Mouse (Mus musculus): ENCODE measurements around the gene Serinc5. TPM values are rescaled to one million over a fixed set of nuclear protein-coding genes. Genes with fewer than 3 reads are reported as not detected.

Serinc5 gene
- total RNA-seq (2021), result 10 to 100 TPM; 12.0 to 12.4 TPM
- 10.3 and 15.3 TPM in 2 replicates for polyA plus RNA-seq (2012; rRNA removed)
- long read RNA-seq, full-length matches to known transcripts, result 17 of 22 reads
- long read RNA-seq, partial matches to known transcripts, result 0 of 22 reads
- long read RNA-seq, other reads (novel, unspliced or antisense), result 5 of 22 reads

DNA sequence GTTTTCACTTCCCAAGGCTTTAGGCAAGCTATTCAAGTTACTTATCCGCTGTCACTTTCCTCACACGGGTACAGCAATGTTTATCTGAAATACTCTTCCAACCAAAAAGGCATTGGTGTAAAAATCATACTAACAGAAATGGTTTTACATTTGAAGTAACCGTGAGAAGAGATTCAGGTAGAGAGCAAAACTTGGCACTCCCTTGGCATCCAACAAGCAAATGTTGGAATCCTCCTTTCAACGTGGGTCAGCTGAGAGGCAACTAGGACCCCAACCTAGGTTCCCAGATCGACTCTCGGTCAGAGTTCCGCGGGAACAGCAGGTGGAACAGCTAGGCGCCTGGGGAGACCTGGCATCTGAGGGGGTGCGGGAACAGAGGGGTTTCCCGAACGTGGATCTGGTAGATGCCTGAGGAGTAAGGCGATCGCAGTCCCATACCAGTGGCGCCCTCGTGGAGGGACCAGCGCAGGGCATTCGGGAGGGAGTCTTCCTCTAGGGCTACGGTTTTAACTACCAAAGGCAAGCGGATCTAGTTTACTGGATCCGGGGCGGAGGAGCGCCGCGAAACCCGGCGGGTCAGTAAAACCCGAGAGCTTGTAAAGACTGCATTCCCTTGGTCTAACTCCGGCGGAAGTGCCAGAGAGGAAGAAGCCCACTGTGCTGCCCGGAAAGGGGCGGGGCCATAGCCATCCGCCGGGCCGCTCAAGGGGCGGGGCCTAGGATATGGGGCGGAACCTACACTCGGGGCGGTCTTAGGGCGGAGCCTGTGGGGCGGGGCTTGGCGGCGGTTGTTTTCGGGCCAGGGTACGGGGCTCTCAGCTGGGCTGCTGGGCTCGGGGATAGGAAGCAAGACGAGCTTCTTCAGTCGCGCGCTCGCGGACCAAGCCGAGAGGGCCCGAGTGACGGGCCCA is at the start of gene Serinc5:
Gene Serinc5 (plus strand): TSS at position 781 of the 911 bp plus-strand sequence.
- Histone ChIP-seq H3K27ac (peak within 1 kb of the TSS; percentile 98), H3K9ac (ENCODE audit: low read depth, low read length) (peak within 1 kb of the TSS; percentile 87), H3K4me1 (ENCODE audit: control insufficient read depth, insufficient read depth, low read length) (peaks cover 3% of the 10 kb centered on the region), H3K4me3 (peak within 1 kb of the TSS; percentile 91), H3K79me2 (replicated peaks; ENCODE audit: control insufficient read depth, insufficient read depth, low read length) (no peaks in the 10 kb centered on the region), H3K36me3 (ENCODE audit: control insufficient read depth, insufficient read depth, low read length) (no peaks in the 10 kb centered on the region), H3K27me3 (ENCODE audit: control insufficient read depth, insufficient read depth, low read length) (no peaks in the 10 kb centered on the region)
- TF ChIP-seq CTCF (IDR thresholded peaks at IDR 0.05) (peak; percentile 16; the same call in 1 of the 2 replicates), EP300 (IDR thresholded peaks at IDR 0.05; ENCODE audit: insufficient read depth, low read depth, low read length) (0 out of 2 replicates have a peak, but pooled peaks have one; percentile 35), POLR2A (IDR thresholded peaks at IDR 0.05; ENCODE audit: insufficient read depth, low read depth, low read length) (peak; percentile 97)
- intact Hi-C loops (cut with DNase I), result loop anchor here (1.0 to 5.0 kb wide), 4 partner anchors 16 to 78 kb away; partner anchors contain the start of gene Zfyve16
- under 1% methylated on average over 55 of the region's 55 CpGs for WGBS
- peak; percentile 98 to 100 for DNase-seq

DNA sequence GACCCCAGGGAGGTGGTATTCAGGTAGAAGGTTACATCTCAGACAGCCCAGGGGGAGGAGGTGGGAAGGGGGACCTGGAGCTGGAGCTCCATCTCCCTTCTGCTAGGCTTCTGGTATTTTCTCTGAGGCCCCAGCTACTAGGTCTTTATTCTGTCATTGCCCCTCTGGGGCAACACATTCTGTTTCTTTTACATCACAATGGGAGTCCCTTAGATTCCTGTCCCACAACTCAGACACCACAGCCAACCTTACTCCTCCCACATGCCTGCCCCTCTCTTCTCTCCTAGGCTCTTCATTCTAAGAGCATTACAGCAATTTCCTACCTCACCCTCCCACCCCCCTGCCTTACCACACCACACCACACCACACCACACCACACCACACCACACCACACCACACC is 34.8 kb upstream of the Serinc5 start, which contains the start of gene Spz1:
Gene Spz1 (minus strand): TSS at position 101 of the 400 bp plus-strand sequence.
- TF ChIP-seq CTCF (IDR thresholded peaks at IDR 0.05) (no peak), POLR2A (IDR thresholded peaks at IDR 0.05; ENCODE audit: insufficient read depth, low read depth, low read length) (no peak), EP300 (IDR thresholded peaks at IDR 0.05; ENCODE audit: insufficient read depth, low read depth, low read length) (no peak)
- no peaks in the 10 kb centered on the region for H3K27me3 ChIP-seq (ENCODE audit: control insufficient read depth, insufficient read depth, low read length)
- H3K4me1 ChIP-seq (ENCODE audit: control insufficient read depth, insufficient read depth, low read length), result peaks cover 4% of the 10 kb centered on the region
- no peak within 1 kb of the TSS for H3K27ac ChIP-seq
- no peak for DNase-seq
- no peak within 1 kb of the TSS for H3K9ac ChIP-seq (ENCODE audit: low read depth, low read length)
- H3K79me2 ChIP-seq (replicated peaks; ENCODE audit: control insufficient read depth, insufficient read depth, low read length), result no peaks in the 10 kb centered on the region
- H3K36me3 ChIP-seq (ENCODE audit: control insufficient read depth, insufficient read depth, low read length), result no peaks in the 10 kb centered on the region
- intact Hi-C loops (cut with DNase I), result no loop called here
- H3K4me3 ChIP-seq, result no peak within 1 kb of the TSS

DNA sequence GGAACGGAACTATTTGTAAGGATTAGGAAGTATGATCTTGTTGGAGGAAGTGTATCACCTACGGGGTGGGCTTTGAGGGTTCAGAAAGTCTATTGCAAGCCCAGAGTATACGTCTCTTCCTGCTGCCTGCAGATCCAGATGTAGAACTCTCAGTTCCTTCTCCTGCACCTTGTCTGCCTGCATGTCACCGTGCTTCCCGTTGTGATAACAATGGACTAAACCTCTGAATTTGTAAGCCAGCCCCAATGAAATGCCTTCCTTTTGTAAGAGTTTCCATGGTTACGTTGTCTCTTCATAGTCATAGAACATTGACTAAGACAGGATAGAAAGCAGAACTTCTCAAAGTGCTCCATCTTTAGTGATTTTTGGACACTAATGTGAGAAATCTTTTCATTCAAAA is 34.2 kb upstream of the Serinc5 start:
- no peaks in the 10 kb centered on the region for H3K36me3 ChIP-seq (ENCODE audit: control insufficient read depth, insufficient read depth, low read length)
- WGBS, result 42% methylated on average over 6 of the region's 6 CpGs
- H3K27ac ChIP-seq, result no peak overlapping the region
- TF ChIP-seq POLR2A (IDR thresholded peaks at IDR 0.05; ENCODE audit: insufficient read depth, low read depth, low read length), result no peak
- TF ChIP-seq EP300 (IDR thresholded peaks at IDR 0.05; ENCODE audit: insufficient read depth, low read depth, low read length), result no peak
- no peak for TF ChIP-seq CTCF (IDR thresholded peaks at IDR 0.05)
- intact Hi-C loops (cut with DNase I), result no loop called here
- H3K79me2 ChIP-seq (replicated peaks; ENCODE audit: control insufficient read depth, insufficient read depth, low read length), result no peaks in the 10 kb centered on the region
- no peaks in the 10 kb centered on the region for H3K27me3 ChIP-seq (ENCODE audit: control insufficient read depth, insufficient read depth, low read length)
- H3K9ac ChIP-seq (ENCODE audit: low read depth, low read length), result no peak overlapping the region
- no peak for DNase-seq
- H3K4me3 ChIP-seq, result no peak overlapping the region
- H3K4me1 ChIP-seq (ENCODE audit: control insufficient read depth, insufficient read depth, low read length), result peaks cover 4% of the 10 kb centered on the region

DNA sequence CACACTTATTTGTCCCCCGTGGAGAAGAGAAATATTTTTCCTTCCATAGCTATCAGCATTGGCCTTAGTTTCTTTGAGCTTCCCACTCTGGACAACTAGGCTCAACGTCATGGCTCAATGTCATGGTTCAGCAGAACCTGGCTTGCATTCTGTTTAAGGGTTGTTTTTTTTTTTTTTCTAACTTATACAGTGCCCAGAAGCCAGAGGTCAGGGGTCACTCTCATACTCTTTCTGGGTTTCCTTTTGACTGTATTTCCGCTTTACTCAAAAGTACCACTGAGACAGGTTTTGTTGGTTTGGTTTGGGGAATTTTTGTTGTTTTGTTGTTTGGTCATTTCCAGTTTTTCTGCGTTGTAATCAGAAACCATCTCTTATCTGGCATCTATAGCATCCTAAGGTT is 32.7 kb upstream of the Serinc5 start:
- Histone ChIP-seq H3K9ac (ENCODE audit: low read depth, low read length) (no peak overlapping the region), H3K4me3 (no peak overlapping the region), H3K79me2 (replicated peaks; ENCODE audit: control insufficient read depth, insufficient read depth, low read length) (no peaks in the 10 kb centered on the region), H3K27me3 (ENCODE audit: control insufficient read depth, insufficient read depth, low read length) (no peaks in the 10 kb centered on the region), H3K27ac (no peak overlapping the region), H3K4me1 (ENCODE audit: control insufficient read depth, insufficient read depth, low read length) (peaks cover 4% of the 10 kb centered on the region), H3K36me3 (ENCODE audit: control insufficient read depth, insufficient read depth, low read length) (no peaks in the 10 kb centered on the region)
- 67% methylated on average over 4 of the region's 4 CpGs for WGBS
- intact Hi-C loops (cut with DNase I), result no loop called here
- DNase-seq, result no peak
- no peak for TF ChIP-seq POLR2A (IDR thresholded peaks at IDR 0.05; ENCODE audit: insufficient read depth, low read depth, low read length)
- TF ChIP-seq CTCF (IDR thresholded peaks at IDR 0.05), result no peak
- no peak for TF ChIP-seq EP300 (IDR thresholded peaks at IDR 0.05; ENCODE audit: insufficient read depth, low read depth, low read length)

DNA sequence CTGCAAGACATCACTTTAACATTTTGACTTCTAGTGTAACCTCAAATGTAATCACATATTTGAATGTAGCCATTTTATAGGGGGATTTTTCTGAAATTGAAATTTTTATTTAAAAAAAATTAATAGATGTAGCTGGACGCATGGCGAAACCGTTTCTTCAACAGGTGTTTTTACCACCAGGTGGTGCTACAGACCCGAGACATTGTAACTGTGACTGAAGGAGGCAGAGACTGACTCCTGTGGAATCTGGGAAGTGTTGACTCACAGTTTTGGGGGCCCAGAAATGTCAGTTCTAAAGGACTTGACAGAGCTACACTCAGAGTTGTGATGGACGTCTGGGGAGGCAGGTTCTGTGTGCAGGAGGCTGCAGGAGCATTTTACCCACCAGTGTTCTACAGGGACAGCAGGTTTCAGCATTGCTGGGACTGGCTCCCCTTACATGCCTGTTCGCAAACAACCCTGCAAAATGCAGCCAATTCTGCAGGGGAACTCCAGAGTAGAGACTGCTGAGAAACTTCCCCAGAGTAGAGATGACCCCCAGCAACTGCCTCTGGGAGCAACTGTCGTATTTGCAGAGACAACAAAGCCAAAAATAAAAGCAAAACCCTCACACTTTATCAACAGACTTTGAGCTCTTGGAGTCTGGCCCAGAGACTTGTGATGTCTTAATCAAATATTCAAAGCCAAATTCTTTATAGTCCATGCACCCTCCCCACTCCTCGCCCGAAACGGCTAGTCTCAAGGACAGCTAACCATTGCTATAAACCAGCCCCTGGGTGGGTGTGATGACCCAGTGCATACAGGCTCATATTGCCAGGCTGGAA is 30.5 kb upstream of the Serinc5 start:
- intact Hi-C loops (cut with DNase I), result loop anchor here (1.0 kb wide), 1 partner anchor 161 kb away; no protein-coding TSS in a partner anchor
- no peak overlapping the region for H3K4me3 ChIP-seq
- TF ChIP-seq EP300 (IDR thresholded peaks at IDR 0.05; ENCODE audit: insufficient read depth, low read depth, low read length), result peak; percentile 58; the same call in 1 of the 2 replicates
- TF ChIP-seq CTCF (IDR thresholded peaks at IDR 0.05), result peak; percentile 92
- TF ChIP-seq POLR2A (IDR thresholded peaks at IDR 0.05; ENCODE audit: insufficient read depth, low read depth, low read length), result no peak
- H3K9ac ChIP-seq (ENCODE audit: low read depth, low read length), result no peak overlapping the region
- DNase-seq, result peak; percentile 66 to 71
- no peaks in the 10 kb centered on the region for H3K27me3 ChIP-seq (ENCODE audit: control insufficient read depth, insufficient read depth, low read length)
- no peaks in the 10 kb centered on the region for H3K79me2 ChIP-seq (replicated peaks; ENCODE audit: control insufficient read depth, insufficient read depth, low read length)
- H3K4me1 ChIP-seq (ENCODE audit: control insufficient read depth, insufficient read depth, low read length), result peaks cover 5% of the 10 kb centered on the region
- no peaks in the 10 kb centered on the region for H3K36me3 ChIP-seq (ENCODE audit: control insufficient read depth, insufficient read depth, low read length)
- H3K27ac ChIP-seq, result no peak overlapping the region
- WGBS, result 25% methylated on average over 10 of the region's 10 CpGs

Measured in heart, adult 2 months (tissue).